Mouse (Mus musculus) ZHBTc4 (cell line): ENCODE measurements around the gene Dhrs11.

Experiments used
- DNase-seq: peaks from one replicate; pipeline ENCODE4 v3.0.0-alpha.2; 2011; ENCODE audit warnings: low read depth, low spot score

Gene Dhrs11

DNA sequence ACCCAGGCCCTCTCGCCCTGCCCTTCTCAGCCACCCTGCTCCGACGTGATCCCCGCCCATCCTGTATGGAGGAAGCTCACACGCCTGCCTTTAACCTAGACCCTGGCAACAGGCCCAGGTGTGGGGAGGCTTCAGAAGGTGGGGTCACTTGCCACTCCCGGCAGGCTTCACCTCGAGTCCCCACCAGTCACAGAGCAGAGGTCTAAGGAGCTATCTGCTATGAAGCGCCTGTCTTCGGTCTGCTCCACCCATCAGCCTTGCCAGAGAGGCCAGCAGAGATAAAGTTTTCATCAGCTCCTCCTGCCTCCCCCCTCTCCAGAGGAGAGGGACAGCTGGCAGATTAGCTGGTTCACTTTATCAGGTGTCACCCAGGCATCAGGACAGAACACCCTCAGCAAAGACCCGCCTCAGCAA is 5.3 kb downstream of the Dhrs11 start:
- no peak for DNase-seq

DNA sequence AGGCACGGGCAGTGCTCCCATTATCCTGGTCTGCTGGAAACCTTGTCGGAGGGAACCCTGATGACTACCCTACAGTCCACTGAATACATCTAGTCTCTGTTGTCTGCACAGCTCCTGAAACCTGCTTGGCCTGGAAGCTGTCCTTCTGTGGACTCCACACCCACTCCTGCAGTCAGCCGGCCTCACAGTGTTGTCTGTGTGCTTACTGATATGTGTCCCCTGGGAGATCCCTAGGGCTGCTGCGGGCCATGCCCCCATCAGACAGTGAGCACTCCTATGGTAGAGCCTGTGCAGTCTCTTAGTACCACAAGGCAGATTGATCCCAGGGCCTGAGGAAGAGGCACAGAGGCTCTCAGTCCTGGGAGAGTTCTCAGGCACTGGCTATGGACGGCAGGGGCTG is 6.3 kb downstream of the Dhrs11 start:
- DNase-seq: no peak

- no peak for DNase-seq
These were observed 7.5 kb downstream of the Dhrs11 start for GRCm38 (mm10) chr11:84821131-84821770.

- peak; percentile 97 for DNase-seq
These were observed 9.7 kb downstream of the Dhrs11 start, which contains the start of gene Mrm1 for GRCm38 (mm10) chr11:84818961-84819692. Mrm1 (minus strand) TSS chr11:84819515.

- peak; percentile 91 for DNase-seq
These were observed 10.5 kb downstream of the Dhrs11 start for GRCm38 (mm10) chr11:84818085-84818960.

DNA sequence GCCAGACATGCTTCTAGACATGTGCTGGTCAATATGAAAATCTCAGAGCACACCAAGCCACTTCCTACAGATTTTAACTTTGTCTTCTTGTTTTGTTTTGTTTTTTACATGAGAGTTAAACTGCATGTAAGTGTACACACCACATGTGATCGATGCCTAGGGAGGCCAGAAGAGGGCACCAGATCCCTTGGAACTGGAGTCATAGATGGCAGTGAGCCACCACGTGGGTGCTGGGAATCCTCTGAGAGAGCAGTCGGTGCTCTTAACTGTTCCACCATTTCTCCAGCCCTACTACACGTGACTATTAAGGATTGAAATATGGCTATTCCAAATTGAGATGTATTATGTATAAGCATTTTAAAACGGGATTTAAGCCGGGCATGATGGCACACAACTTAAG is 11.4 kb downstream of the Dhrs11 start:
- DNase-seq: peak; percentile 87

GRCm38 (mm10) chr11:84813724-84814510 is 14.9 kb downstream of the Dhrs11 start:
- DNase-seq: peak; percentile 85

- DNase-seq: no peak
These were observed 24.4 kb downstream of the Dhrs11 start for GRCm38 (mm10) chr11:84804373-84804772.

- DNase-seq: peak; percentile 86
These were observed 31.0 kb downstream of the Dhrs11 start for GRCm38 (mm10) chr11:84797627-84798353.

- DNase-seq: no peak
These were observed 31.8 kb downstream of the Dhrs11 start for GRCm38 (mm10) chr11:84797026-84797425.

- peak; percentile 78 for DNase-seq
These were observed 34.2 kb downstream of the Dhrs11 start for GRCm38 (mm10) chr11:84794496-84795113.

GRCm38 (mm10) chr11:84793545-84793944 is 35.2 kb downstream of the Dhrs11 start:
- DNase-seq: no peak

GRCm38 (mm10) chr11:84790383-84790782 is 38.4 kb downstream of the Dhrs11 start:
- DNase-seq: no peak

DNA sequence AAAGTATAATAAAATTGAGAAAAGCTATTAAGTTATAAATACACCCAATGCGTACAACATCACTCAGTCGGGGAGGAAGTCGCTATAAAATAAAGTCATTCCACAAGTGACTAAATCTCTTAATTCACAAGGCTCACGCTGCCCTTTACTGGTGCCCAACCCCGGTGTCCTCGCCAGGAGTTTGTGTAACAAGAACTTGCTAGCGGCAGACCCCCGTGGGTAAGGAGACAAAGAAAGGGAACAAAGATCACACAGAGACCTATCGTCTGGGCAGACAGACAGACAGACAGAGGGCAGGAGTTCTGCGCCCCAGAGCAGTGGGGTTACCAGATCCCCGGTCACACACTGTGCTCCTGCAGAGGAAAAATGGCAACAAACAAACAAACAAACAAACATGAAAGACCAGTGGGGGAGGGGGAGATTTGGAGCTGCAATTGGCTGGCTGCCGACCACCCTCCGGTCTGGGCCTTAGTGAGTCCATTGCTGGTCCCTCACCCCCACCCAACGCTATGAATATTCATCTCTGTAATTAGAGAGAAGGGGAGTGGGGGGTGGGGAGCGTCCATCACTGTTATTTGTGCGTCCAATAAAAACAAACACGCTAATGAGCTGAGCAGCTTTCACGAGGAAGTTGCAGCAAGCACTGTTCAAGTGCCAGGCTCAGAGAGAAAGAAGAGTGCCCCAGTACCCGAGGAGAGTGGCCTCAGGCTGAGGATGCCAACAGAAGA is 48.5 kb downstream of the Dhrs11 start:
- DNase-seq: no peak

DNA sequence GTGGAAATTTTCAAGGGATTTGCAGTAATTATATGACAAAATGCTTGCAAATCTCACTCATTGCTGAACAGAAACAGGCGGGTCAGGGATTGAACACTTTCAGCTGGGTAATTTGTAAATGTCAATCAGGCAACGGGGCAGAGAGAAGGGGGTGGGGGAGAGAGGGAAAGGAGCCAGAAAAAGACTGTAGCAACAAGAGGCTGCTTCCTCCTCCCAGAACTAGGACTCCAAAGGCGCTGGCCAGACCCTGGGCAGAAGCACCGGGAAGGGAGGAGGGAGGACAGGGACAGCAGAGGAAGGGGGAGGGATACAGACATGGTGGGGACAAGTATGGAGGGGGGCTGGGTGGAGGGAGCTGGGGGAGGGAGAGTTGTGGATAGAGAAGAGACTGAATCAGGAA is 53.2 kb downstream of the Dhrs11 start:
- no peak for DNase-seq

GRCm38 (mm10) chr11:84774870-84775514 is 53.8 kb downstream of the Dhrs11 start:
- DNase-seq: no peak
